Mouse (Mus musculus) small intestine, adult 2 months (tissue): ENCODE measurements at regions not wholly inside any gene's neighbourhood (a gene's known extent, or its start where the extent isn't known, plus 50 kb on each side); places are given as distances from the start of the nearest gene placed in this dataset.

Experiments used
- CTCF ChIP-seq: fragments of 200-500 bp; IDR thresholded peaks from 2 replicates; pipeline ENCODE4 v1.5.1; 2012; ENCODE audit warnings: low read depth, mild to moderate bottlenecking, control low read depth, inconsistent platforms, low read length, moderate library complexity, mixed read lengths; ENCODE audit not compliant: insufficient replicate concordance, insufficient read length; ENCODE audit errors: extremely low read depth
- POLR2A ChIP-seq: fragments of 200-500 bp; IDR thresholded peaks from 2 replicates; pipeline ENCODE4 v1.6.1; 2012; ENCODE audit warnings: low read depth, mild to moderate bottlenecking, control low read depth, inconsistent platforms, low read length, moderate library complexity

GRCm38 (mm10) chr6:47649961-47650360, 54.8 kb upstream of the Ezh2 start:
- TF ChIP-seq CTCF (no peak), POLR2A (no peak)
